Mouse (Mus musculus) midbrain, embryonic 11.5 days (tissue): ENCODE results near the gene Rgs6. TPM values are rescaled to one million over a fixed set of nuclear protein-coding genes. Genes with fewer than 3 reads are reported as not detected.
A peak's percentile ranks its signal among the peaks of the same experiment; 100 is the strongest.

ENCODE experiments used
- ATAC-seq: fragments of 200-750 bp; cut with Nextera tagmentation; 2 replicates; pipeline ENCODE4 v1.8.0; 2017; ENCODE audit warnings: moderate TSS enrichment, moderate library complexity; ENCODE audit not compliant: low FRiP score
- DNase-seq: peaks from one replicate; pipeline ENCODE4 v3.0.0; 2015; ENCODE audit warnings: low spot score; ENCODE audit errors: missing footprints
- H3K27ac ChIP-seq: fragments of 300-500 bp; sonication (generic); 2 replicates; pipeline ENCODE4 v1.5.1; 2014; ENCODE audit warnings: low read depth, low read length
- H3K27me3 ChIP-seq: fragments of 300-500 bp; sonication (generic); 2 replicates; pipeline ENCODE4 v1.6.1; 2014; ENCODE audit warnings: mild to moderate bottlenecking, low read length, moderate library complexity, mixed read lengths; ENCODE audit not compliant: control insufficient read depth, insufficient read depth
- H3K36me3 ChIP-seq: fragments of 300-500 bp; sonication (generic); 2 replicates; pipeline ENCODE4 v1.6.1; 2014; ENCODE audit warnings: mild to moderate bottlenecking, low read length, moderate library complexity, mixed read lengths; ENCODE audit not compliant: control insufficient read depth, insufficient read depth
- H3K4me1 ChIP-seq: fragments of 300-500 bp; sonication (generic); 2 replicates; pipeline ENCODE4 v1.6.1; 2014; ENCODE audit warnings: low read length; ENCODE audit not compliant: control insufficient read depth, insufficient read depth
- H3K4me2 ChIP-seq: fragments of 300-500 bp; sonication (generic); 2 replicates; pipeline ENCODE4 v1.6.1; 2014; ENCODE audit warnings: mild to moderate bottlenecking, moderate library complexity
- H3K4me3 ChIP-seq: fragments of 300-500 bp; sonication (generic); 2 replicates; pipeline ENCODE4 v1.5.1; 2014; ENCODE audit warnings: low read depth, low read length
- H3K9ac ChIP-seq: fragments of 300-500 bp; sonication (generic); 2 replicates; pipeline ENCODE4 v1.6.1; 2014; ENCODE audit warnings: low read length
- H3K9me3 ChIP-seq: fragments of 300-500 bp; sonication (generic); 2 replicates; pipeline ENCODE4 v1.6.1; 2016; ENCODE audit warnings: low read length; ENCODE audit not compliant: control insufficient read depth
- WGBS: fragments of 180-500 bp; shearing (Covaris S2); extraction: QIAGEN DNeasy Blood & Tissue Kit; methylation state at CpG from one replicate; pipeline ENCODE4 v1.1.7; 2014; 5-methylcytosine and 5-hydroxymethylcytosine counted together
- polyA plus RNA-seq: library from polyadenylated mRNA; unstranded; fragments of >200 nt; fragmentation: Nextera tagmentation; extraction: Ambion mirVana; gene quantifications from 2 replicates; pipeline ENCODE4 v1.2.1, GENCODE M21; 2014

Gene Rgs6
- polyA plus RNA-seq, 1 experiment from 2014 or later, result 0.64 TPM

DNA sequence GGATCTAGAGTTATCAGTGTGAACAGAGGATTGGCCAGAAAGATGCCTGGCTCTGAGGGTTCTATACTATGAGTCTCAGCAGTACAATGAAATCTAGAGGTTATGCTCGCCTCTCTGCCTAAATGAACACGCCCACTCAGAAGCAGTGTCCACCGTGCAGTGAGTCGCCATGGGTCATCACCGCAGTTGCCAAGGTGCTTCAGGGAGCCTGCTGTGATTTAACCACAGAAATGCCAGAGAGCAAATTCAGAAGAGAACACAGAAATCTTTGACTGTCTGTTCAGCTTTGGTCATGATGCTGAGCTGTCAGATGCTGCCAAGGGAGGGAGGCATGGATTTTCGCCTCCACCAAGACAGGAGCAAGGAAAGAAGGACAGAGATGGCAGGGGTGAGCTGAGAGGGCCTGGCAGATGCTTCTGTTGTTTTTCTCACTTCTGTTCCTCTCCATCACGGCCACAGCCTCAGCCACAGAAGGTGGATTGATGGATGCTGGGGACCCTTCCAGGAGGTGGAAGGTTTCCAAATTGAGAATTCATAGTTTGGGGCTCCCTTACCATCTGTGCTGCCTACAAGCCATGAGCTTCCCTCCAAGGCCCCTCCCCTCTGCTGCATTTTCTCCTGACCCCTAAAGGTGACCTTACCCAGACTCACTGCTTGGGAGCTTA lies 445.2 kb downstream of the Rgs6 start:
- Histone ChIP-seq H3K36me3 (no peaks in the 10 kb centered on the region), H3K27ac (no peak overlapping the region), H3K4me2 (no peak overlapping the region), H3K4me3 (no peak overlapping the region), H3K4me1 (0 out of 2 replicates have a peak, but pooled peaks cover 4% of the 10 kb centered on the region), H3K9me3 (no peaks in the 10 kb centered on the region), H3K27me3 (no peaks in the 10 kb centered on the region), H3K9ac (no peak overlapping the region)
- no peak for ATAC-seq
- 79% methylated on average over 7 of the region's 7 CpGs for WGBS
- DNase-seq, result no peak

DNA sequence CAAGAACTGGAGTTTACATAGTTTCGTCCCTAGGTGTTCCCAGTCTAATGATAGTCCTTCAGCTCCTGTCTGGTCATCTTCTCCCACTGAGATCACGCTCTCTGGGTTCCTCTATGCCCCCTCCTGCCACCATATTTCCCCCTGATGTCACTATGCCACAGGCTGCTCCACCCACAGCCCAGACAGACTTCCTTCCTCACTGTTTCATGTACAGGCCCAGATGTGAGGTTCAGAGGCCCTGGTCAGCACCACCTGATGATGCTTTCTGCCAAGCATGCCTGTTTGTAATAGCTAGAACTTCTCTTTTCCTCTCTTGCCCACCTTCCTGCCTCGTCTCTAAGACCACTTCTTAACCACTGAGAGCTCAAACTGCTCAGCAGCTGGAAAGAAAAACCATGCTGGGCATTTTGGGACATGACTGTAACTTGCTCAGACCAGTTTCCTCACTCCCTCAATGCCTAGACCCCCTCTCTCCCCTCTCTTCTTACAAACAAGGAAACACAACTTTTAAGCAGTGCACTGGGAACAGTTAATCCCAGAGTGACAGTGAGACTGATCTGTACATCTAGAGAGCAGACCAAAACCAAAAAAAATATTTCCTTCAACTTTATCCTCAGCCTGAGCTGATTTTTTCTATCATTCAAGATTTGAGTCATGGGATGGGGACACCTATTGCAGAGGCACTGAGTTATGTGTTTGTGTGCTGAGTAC lies 446.9 kb downstream of the Rgs6 start:
- Histone ChIP-seq H3K9ac (no peak overlapping the region), H3K4me3 (no peak overlapping the region), H3K4me1 (0 out of 2 replicates have a peak, but pooled peaks cover 4% of the 10 kb centered on the region), H3K4me2 (no peak overlapping the region), H3K27me3 (no peaks in the 10 kb centered on the region), H3K27ac (no peak overlapping the region), H3K36me3 (no peaks in the 10 kb centered on the region), H3K9me3 (no peaks in the 10 kb centered on the region)
- no peak for ATAC-seq
- no peak for DNase-seq
- WGBS, result 79% methylated on average over 3 of the region's 3 CpGs

DNA sequence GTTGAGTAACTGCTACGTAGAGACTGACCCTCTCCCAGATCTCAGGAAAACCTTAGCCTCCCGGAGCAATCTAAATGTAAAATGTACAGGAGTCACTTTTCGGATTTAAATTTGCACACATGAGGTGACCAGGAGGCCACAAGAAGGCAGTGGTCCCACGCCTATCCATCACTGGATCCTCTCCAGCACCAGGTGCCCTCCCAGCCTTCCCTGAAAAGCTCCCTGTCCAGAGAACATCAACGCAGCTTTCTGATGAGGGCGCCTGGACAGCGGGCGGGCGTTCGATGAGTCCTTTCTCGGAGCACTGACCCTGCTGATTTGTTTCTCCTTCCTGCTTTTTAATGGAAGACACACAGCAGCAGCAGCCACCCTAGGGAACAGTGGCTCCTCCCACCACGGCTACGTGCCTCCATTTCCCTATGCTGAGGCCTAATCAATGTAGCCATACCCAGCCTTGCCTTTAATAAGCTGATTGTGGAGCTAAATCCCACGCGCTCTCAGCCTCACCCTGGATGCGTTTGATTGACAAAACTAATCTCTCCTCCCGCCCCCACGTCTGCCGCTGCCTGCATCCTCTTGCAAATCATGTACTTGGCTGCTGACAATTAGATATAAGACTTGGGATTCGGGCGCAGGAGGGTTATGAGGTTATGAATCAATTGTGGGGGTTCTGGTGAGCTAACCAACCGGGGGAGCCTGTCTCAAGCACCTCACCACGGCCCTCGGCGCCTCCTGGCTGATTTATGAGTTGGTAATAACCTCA lies 449.9 kb downstream of the Rgs6 start:
- H3K36me3 ChIP-seq, result no peaks in the 10 kb centered on the region
- peak; percentile 84 for DNase-seq
- no peak overlapping the region for H3K4me2 ChIP-seq
- H3K27ac ChIP-seq, result peak overlapping the region; percentile 54; the same call in 1 of the 2 replicates
- 72% methylated on average over 25 of the region's 25 CpGs for WGBS
- no peak overlapping the region for H3K9ac ChIP-seq
- 0 out of 2 replicates have a peak, but pooled peaks cover 4% of the 10 kb centered on the region for H3K4me1 ChIP-seq
- no peaks in the 10 kb centered on the region for H3K9me3 ChIP-seq
- ATAC-seq, result peak; percentile 85
- H3K4me3 ChIP-seq, result no peak overlapping the region
- H3K27me3 ChIP-seq, result no peaks in the 10 kb centered on the region

DNA sequence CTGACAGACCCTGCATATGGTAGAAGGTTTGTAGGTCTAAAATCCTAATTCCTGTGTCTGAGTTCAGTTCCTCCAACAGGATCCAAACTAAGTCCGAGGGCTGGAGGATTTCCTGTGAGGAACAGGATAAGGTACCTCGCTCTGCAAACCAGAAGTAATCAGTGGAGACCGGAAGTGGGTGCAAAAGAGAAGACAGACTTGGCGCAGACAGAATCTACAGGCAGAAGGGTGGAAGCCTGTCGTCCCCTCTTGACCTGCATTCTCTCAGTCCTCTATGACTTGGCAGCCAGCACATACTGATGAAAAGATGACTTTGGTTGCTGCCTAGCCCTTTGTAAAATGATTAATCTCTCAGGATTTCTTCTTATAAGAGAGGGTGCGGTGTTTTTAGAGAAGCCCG lies 450.7 kb downstream of the Rgs6 start:
- Histone ChIP-seq H3K9me3 (no peaks in the 10 kb centered on the region), H3K27ac (peak overlapping the region; percentile 40; the same call in 1 of the 2 replicates), H3K36me3 (no peaks in the 10 kb centered on the region), H3K27me3 (no peaks in the 10 kb centered on the region), H3K4me1 (peaks cover 9% of the 10 kb centered on the region; the same call in 1 of the 2 replicates), H3K9ac (no peak overlapping the region), H3K4me2 (no peak overlapping the region), H3K4me3 (no peak overlapping the region)
- 86% methylated on average over 7 of the region's 7 CpGs for WGBS
- no peak for ATAC-seq
- DNase-seq, result no peak

DNA sequence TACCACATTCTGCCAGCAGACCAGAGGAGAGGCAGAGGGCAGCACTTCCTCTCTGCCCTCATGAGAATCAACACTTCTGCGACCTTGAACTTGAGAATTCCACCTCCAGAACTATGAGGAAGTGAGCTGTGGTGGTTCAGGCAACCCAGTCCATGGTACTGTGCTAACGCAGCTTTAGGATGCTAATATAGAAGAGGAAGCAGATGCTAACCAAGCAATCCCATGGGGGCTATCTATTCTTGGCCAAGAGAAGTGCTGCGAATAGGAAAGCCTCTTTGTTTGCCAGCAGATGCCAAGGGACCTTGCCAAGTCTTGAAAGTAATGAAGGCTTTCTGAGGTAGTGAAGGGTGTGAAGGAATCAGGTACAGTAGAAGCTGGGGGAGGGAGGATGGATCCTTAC lies 451.8 kb downstream of the Rgs6 start:
- DNase-seq (no peak), ATAC-seq (no peak)
- Histone ChIP-seq H3K4me3 (no peak overlapping the region), H3K36me3 (no peaks in the 10 kb centered on the region), H3K4me2 (no peak overlapping the region), H3K9ac (no peak overlapping the region), H3K4me1 (peaks cover 18% of the 10 kb centered on the region), H3K27ac (no peak overlapping the region), H3K9me3 (no peaks in the 10 kb centered on the region), H3K27me3 (no peaks in the 10 kb centered on the region)
- 78% methylated on average over 3 of the region's 3 CpGs for WGBS

DNA sequence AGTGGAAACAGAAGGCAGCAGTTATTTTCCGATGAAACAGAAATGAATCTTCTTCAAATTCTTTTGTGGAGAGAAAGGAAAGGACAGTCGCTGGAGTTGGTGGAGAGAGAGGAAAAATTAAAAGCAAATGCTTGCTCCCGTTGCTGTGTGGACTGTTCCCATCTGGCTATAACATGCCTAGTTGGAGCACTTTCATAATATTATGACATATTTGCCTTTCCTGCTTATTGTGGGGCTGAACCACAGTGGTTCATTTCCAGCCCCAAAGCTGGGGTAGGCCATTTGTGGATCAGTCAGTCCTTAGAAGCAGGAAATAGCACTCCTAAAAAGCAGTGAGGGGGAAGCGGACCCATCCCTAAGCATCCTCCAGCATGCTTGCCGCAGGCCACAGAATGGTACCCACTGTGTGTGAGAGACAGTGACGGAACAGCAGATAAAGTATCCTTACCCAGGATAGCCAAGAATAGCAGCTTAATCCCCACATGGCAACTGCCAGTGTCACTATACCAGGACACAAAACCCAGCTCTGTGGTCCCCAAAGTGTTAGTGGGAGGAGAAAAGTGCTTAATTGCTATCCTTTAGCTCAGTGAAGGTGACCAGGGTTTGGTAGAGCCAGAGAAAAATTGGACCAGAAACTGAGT lies 456.0 kb downstream of the Rgs6 start:
- WGBS, result 57% methylated on average over 6 of the region's 6 CpGs
- DNase-seq, result peak; percentile 85
- Histone ChIP-seq H3K4me1 (peaks cover 17% of the 10 kb centered on the region), H3K27ac (peak overlapping the region; percentile 71), H3K36me3 (no peaks in the 10 kb centered on the region), H3K9me3 (no peaks in the 10 kb centered on the region), H3K4me3 (no peak overlapping the region), H3K9ac (no peak overlapping the region), H3K27me3 (no peaks in the 10 kb centered on the region), H3K4me2 (0 out of 2 replicates have a peak overlapping the region, but pooled peaks have one; percentile 26)
- peak; percentile 61; the same call in 1 of the 2 replicates for ATAC-seq

DNA sequence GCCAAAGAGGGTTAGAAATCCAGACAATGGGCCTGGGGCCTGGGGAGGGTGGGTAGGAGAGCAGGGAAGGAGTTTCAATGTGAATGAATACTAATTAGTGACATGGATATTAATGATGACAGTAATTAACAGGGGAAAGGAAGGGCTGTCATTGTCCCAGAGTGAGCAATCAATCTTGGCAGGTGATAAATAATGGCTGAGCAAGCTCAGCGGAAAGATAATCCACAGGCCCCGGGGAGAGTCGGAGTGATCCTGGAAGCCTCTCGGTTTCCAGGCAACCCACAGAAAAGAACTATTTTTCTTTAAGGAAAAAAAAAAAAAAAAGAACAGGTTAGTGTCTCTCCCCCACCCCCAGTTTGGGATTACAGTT lies 456.5 kb downstream of the Rgs6 start:
- Histone ChIP-seq H3K27ac (peak overlapping the region; percentile 71), H3K4me3 (no peak overlapping the region), H3K27me3 (no peaks in the 10 kb centered on the region), H3K4me2 (peak overlapping the region; percentile 26), H3K9ac (no peak overlapping the region), H3K4me1 (peaks cover 17% of the 10 kb centered on the region), H3K36me3 (no peaks in the 10 kb centered on the region), H3K9me3 (no peaks in the 10 kb centered on the region)
- ATAC-seq, result peak; percentile 81
- peak; percentile 90 for DNase-seq
- 8% methylated on average over 4 of the region's 4 CpGs for WGBS

DNA sequence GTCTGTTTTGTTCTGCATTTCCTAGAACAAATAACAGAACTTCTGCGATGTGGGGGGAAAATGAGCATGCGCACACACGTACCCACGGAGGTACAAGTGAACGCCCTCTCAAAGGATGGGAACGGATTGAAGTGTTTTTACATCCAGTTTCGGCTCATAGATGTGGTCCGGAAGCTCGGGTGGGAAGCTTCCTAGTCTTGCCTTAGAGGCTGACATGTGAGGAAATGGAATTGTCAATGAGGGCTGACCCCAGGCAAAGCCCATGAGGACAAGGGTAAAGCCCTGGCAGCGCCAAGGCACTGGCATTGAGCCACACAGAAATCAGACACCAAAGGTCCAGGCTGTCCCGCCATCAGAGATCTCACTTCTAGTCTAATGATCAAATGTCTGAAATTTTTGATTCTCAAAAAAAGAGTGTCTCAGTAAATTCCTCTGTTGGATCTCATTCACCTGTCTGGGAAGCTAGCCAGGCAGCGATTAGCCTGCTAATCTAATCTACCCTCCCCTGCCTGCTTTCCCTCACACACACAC lies 457.0 kb downstream of the Rgs6 start:
- WGBS, result 38% methylated on average over 12 of the region's 12 CpGs
- ATAC-seq, result peak; percentile 42; the same call in 1 of the 2 replicates
- Histone ChIP-seq H3K27ac (peak overlapping the region; percentile 42), H3K9ac (no peak overlapping the region), H3K4me3 (no peak overlapping the region), H3K9me3 (no peaks in the 10 kb centered on the region), H3K4me1 (peaks cover 17% of the 10 kb centered on the region), H3K4me2 (peak overlapping the region; percentile 26), H3K36me3 (no peaks in the 10 kb centered on the region), H3K27me3 (no peaks in the 10 kb centered on the region)
- peak; percentile 85 for DNase-seq
